Mouse (Mus musculus): ENCODE data around the gene Trpm2.
"Not testable (repeated sequence)": the region's sequence is repeated elsewhere in the genome, so short reads cannot be mapped to it uniquely, and the experiment has no call there.

GRCm38 (mm10) chr10:78011116-78011515, 40.8 kb upstream of the Trpm2 start:
- TF ChIP-seq CTCF (IDR thresholded peaks at IDR 0.05; ENCODE audit: extremely low read depth, insufficient read depth, insufficient read length, insufficient replicate concordance); POLR2A (IDR thresholded peaks at IDR 0.05; ENCODE audit: low read depth, low read length): not testable (repeated sequence)

Measured in spleen, adult 2 months (tissue).